Mouse (Mus musculus) limb, embryonic 10.5 days (tissue): ENCODE data around the gene Nek11. TPM values are rescaled to one million over a fixed set of nuclear protein-coding genes. Genes with fewer than 3 reads are reported as not detected.

Source experiments
- DNase-seq: peaks from one replicate; pipeline ENCODE4 v3.0.0-alpha.2; 2017; ENCODE audit warnings: low spot score
- H3K27ac ChIP-seq: fragments of 300-500 bp; sonication (generic); 2 replicates; pipeline ENCODE4 v1.5.1; 2016; ENCODE audit warnings: mild to moderate bottlenecking
- H3K27me3 ChIP-seq: fragments of 300-500 bp; sonication (generic); 2 replicates; pipeline ENCODE4 v1.6.1; 2016; ENCODE audit warnings: low read depth, mild to moderate bottlenecking; ENCODE audit not compliant: poor library complexity, severe bottlenecking
- H3K36me3 ChIP-seq: fragments of 300-500 bp; sonication (generic); 2 replicates; pipeline ENCODE4 v1.6.1; 2016; ENCODE audit warnings: mild to moderate bottlenecking, moderate library complexity
- H3K4me1 ChIP-seq: fragments of 300-500 bp; sonication (generic); 2 replicates; pipeline ENCODE4 v1.6.1; 2016
- H3K4me3 ChIP-seq: fragments of 300-500 bp; sonication (generic); 2 replicates; pipeline ENCODE4 v1.5.1; 2016; ENCODE audit warnings: mild to moderate bottlenecking, moderate library complexity
- H3K9me3 ChIP-seq: fragments of 300-500 bp; sonication (generic); replicated peaks from 2 replicates; pipeline ENCODE4 v1.6.1; 2016; ENCODE audit warnings: mild to moderate bottlenecking
- WGBS: fragments of 180-500 bp; shearing (Covaris S2); methylation state at CpG from one replicate; pipeline ENCODE4 v1.1.7; 2016; 5-methylcytosine and 5-hydroxymethylcytosine counted together
- polyA plus RNA-seq: library from polyadenylated mRNA; unstranded; fragments of >200 nt; fragmentation: Nextera tagmentation; extraction: Ambion mirVana; gene quantifications from 2 replicates; pipeline ENCODE4 v1.2.1, GENCODE M21; 2016

Nek11 gene
- polyA plus RNA-seq, 1 experiment from 2014 or later = 0.18 TPM

DNA sequence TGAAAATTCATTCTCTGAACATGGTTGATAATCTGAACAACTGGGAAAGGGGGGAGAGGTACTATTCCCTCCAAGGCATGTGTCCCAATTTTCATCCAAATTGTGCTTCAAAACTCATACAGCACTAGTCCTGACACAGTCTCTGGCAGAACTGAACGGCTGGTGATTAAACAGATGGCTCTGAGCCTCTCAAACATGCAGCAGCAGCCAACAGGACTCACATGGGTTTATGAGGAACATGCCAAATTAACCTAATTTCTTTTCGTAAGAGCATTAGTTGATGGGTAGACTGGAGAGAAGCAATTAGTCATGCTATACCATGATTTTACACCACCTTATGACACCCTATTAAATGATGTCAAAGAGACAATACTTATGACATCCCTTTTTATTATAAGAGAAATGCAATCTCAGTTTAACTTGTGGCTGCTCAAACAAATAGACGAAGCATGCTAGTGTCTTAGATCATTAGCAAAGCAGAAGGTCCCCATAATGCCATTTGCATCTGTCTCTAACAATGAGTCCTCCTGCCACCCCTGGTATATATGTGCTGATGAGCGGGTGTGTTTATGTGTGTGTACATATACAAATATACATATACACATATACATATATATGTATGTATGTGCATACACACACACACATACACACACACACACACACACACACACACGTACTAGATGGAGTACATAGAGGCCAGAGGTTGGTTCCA is 31.6 kb downstream of the Nek11 start:
- DNase-seq = no peak
- WGBS = 84% methylated on average over 5 of the region's 5 CpGs
- no peaks in the 10 kb centered on the region for H3K27me3 ChIP-seq
- H3K4me1 ChIP-seq = no peaks in the 10 kb centered on the region
- no peaks in the 10 kb centered on the region for H3K9me3 ChIP-seq
- H3K4me3 ChIP-seq = no peak overlapping the region
- no peak overlapping the region for H3K27ac ChIP-seq
- H3K36me3 ChIP-seq = no peaks in the 10 kb centered on the region

DNA sequence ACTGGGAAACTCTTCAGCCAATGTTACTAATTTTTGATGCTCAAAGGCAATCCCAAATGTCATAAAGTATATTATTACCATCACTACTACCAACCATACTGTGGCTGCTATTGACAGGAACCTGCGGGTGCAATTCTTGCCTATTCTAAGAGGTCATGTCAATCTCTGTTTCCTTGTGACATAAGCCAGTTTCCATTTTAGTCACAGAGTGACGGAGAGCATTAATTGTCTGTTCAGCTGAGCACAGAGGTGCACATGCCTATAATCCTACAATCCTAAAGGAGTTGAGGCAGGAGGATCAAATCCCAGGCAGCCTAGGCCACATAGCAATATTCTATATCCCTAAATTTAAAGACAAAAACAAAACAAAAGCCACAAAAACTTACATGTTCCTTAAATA is 33.1 kb downstream of the Nek11 start:
- Histone ChIP-seq H3K27ac (no peak overlapping the region), H3K36me3 (no peaks in the 10 kb centered on the region), H3K9me3 (no peaks in the 10 kb centered on the region), H3K4me3 (no peak overlapping the region), H3K27me3 (no peaks in the 10 kb centered on the region), H3K4me1 (no peaks in the 10 kb centered on the region)
- DNase-seq = no peak
- WGBS = 87% methylated on average over 2 of the region's 2 CpGs

DNA sequence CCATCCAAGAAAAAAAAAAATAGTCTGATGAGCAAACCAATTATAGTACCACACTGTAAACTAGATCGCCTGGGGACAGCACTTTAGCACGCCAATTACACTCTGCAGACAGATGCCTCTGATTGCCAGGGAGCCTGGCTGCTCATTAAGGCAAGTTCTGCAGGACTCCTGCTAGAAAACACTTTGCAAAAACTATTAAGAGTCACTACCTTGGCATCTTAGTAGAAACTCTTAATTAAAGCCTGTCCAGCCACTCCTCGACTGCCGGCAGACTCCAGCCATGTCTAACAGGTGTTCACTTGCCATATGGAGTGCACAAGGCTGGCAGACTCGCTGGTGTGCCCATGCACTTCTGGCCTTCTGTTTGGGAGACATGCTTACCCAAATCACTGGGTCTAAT is 46.3 kb downstream of the Nek11 start:
- DNase-seq = no peak
- Histone ChIP-seq H3K4me1 (no peaks in the 10 kb centered on the region), H3K27ac (no peak overlapping the region), H3K36me3 (no peaks in the 10 kb centered on the region), H3K4me3 (no peak overlapping the region), H3K27me3 (no peaks in the 10 kb centered on the region), H3K9me3 (no peaks in the 10 kb centered on the region)
- WGBS = 63% methylated on average over 5 of the region's 5 CpGs

DNA sequence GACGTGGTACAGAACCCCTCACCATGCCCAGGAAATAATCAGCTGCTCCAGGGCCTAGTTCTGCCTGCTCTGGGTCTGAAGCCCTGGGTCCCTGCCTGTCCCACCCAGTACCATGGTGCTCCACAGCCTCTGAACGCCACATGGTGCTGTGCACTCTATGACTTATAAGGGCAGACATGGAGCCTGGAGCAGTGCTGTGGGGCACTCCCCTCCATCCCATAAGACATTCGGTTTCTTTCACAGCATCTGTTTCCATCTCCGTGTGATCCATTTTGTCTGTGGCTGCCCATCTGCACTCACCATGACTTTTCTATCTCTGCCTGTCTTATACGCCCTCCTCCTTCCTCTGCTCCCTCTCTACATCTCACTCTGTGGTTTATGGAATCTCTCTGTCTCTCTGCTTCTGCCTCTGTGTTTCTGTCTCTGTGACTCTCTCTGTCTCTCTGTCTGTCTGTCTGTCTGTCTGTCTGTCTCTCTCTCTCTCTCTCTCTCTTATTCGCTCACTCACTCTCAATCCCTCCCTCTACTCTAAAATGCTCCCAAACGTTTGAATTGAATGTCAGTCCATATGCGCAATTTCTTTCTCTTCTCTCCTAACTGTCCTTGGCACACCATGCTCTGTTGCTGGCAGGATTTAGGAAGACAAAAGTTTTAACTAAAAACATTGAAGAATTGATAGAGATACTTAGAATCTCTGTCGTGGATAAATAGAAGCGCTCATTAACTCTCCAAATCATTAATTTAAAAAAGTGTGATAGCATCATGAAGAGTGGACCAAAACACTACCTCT is 46.9 kb downstream of the Nek11 start:
- Histone ChIP-seq H3K27ac (no peak overlapping the region), H3K36me3 (no peaks in the 10 kb centered on the region), H3K27me3 (no peaks in the 10 kb centered on the region), H3K9me3 (no peaks in the 10 kb centered on the region), H3K4me3 (no peak overlapping the region), H3K4me1 (no peaks in the 10 kb centered on the region)
- 79% methylated on average over 10 of the region's 10 CpGs for WGBS
- no peak for DNase-seq

DNA sequence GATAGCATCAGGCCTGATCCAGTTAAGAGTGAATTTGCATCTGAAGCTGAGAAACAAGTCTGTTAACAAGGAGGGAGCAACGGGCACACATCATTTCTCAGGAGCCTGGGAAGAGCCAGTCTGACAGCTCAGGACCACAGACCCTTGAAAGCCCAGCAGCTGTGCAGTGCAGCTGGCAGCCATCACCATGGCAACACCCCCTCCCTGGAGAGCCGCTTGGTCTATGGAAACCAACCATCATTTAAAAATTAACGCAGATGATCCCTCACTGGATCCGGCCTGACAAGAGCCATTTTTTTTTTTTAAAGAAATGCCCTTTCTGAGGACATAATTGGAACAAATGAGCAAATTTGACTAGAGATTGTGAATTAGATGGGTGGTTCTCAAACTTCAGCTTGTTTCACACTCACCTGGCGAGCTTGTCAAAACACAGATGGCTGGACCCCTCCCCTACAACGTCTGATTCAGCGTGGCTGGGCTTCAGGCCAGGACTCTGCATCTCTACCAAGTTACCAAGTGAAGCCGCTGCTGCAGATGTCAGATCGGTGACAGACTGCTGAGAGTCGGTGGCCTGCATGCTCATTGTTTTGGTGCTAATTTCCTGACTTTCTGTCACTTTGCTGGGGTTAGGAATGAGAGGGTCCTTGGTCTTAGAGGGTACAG is 52.2 kb downstream of the Nek11 start:
- Histone ChIP-seq H3K4me1 (no peaks in the 10 kb centered on the region), H3K27ac (no peak overlapping the region), H3K4me3 (no peak overlapping the region), H3K9me3 (no peaks in the 10 kb centered on the region), H3K27me3 (no peaks in the 10 kb centered on the region), H3K36me3 (no peaks in the 10 kb centered on the region)
- no peak for DNase-seq
- WGBS = 66% methylated on average over 10 of the region's 10 CpGs

DNA sequence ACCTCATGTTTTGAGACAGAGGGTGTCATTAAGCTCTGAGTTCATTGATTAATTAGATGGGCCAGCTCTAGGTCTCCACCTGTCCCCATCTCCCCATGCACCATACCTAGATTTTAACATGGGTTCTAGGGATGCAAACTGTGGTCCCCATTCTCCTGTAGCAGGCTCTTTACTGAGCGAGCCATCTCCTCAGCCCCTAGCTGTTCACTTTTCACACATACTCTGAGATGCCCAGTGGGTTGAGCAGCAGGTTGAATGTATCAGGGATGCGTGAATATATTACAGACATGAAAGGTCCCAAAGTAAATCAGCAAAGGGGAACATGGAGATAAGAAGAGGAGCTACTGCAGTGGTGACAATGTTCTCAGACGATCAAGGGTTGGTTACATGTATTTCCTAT is 52.8 kb downstream of the Nek11 start:
- 93% methylated on average over 3 of the region's 3 CpGs for WGBS
- Histone ChIP-seq H3K9me3 (no peaks in the 10 kb centered on the region), H3K36me3 (no peaks in the 10 kb centered on the region), H3K27me3 (no peaks in the 10 kb centered on the region), H3K4me3 (no peak overlapping the region), H3K4me1 (no peaks in the 10 kb centered on the region), H3K27ac (no peak overlapping the region)
- DNase-seq = no peak

DNA sequence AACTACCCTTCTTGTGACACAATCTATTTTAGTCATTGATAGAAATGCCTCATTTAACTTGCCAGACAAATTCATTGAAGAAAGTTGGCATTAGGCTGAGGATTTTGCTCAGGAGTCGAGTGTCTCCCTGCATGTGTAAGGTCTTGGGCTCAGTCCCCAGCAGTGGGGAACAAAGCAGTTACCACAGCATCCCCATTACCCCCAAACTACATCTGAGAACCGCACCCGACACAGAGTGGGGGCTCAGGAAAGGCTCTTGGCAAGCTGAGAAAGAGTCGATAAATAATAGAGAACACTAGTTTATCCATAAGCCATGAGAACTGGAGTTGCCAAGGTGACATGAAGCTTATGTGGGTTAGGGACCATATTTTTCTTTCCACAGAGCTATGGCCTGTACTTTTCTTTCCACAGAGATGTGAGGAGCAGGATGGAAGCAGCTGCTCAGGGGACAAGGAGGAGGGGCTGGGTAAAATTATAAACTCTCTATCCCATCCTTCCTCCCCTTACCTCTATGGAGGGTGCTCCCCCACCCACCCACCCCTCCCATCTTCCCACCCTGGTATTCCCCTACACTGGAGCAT is 62.8 kb downstream of the Nek11 start:
- no peaks in the 10 kb centered on the region for H3K36me3 ChIP-seq
- no peak overlapping the region for H3K27ac ChIP-seq
- no peaks in the 10 kb centered on the region for H3K4me1 ChIP-seq
- H3K27me3 ChIP-seq = no peaks in the 10 kb centered on the region
- no peak for DNase-seq
- H3K9me3 ChIP-seq = no peaks in the 10 kb centered on the region
- 84% methylated on average over 4 of the region's 4 CpGs for WGBS
- no peak overlapping the region for H3K4me3 ChIP-seq

DNA sequence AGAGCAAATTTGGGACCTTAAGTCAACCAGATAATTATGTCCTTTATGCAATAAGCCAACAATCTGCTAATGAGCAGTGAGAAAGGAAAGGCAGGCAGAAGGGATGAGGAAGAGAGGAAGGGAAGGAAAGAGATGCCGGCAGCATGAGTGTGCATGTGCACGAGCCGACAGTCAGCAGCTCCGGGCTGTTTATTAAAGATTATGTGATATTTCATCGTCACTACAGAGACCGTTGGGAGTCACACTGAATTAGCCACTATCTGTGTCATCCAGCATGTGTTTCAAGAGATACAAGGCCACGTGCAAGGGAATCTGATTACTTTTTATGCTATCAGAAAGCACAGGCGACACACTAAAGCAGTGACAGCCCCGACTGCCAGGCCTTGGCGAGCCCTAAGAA is 73.5 kb downstream of the Nek11 start:
- Histone ChIP-seq H3K4me1 (no peaks in the 10 kb centered on the region), H3K36me3 (no peaks in the 10 kb centered on the region), H3K27me3 (no peaks in the 10 kb centered on the region), H3K9me3 (no peaks in the 10 kb centered on the region), H3K4me3 (no peak overlapping the region), H3K27ac (no peak overlapping the region)
- DNase-seq = no peak
- WGBS = 94% methylated on average over 10 of the region's 10 CpGs

DNA sequence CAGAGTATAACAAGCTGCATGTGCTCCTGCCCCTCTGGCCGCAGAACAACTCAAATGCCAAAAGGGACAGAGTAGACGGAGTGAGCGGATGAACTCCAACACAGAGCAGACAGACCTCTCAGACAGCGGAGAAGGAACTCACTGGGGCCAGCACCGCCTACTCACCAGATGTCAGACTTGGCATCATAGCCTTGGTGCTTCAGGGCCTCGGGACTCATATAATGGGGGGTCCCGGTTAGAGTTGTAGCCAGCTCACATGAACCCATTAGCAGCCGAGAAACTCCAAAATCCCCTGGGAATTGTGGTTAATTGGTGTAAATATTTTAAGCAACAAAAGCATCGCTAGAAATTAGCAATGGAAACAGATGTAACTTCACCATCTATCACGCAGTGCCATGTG is 82.1 kb downstream of the Nek11 start:
- Histone ChIP-seq H3K27me3 (no peaks in the 10 kb centered on the region), H3K36me3 (no peaks in the 10 kb centered on the region), H3K4me3 (no peak overlapping the region), H3K27ac (no peak overlapping the region), H3K9me3 (no peaks in the 10 kb centered on the region), H3K4me1 (no peaks in the 10 kb centered on the region)
- no peak for DNase-seq
- WGBS = 83% methylated on average over 10 of the region's 10 CpGs

DNA sequence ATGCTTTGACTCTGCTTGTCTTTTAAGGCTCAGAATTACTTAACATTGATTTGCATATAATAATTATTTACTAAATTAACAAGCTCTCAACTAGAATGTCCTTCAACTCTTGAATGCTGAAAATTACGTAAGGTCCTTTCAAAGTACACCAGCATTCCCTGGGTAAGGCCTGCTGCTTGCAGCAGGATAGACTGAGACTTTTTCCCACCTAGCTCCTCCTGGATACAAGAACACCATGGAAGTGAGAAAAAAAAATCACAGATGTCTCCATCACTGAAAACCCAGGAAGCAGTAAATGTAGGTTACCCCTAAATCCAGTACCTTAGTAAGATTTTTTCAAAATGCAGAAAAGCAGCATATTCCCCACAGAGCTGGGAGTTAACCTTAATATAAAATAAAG is 82.6 kb downstream of the Nek11 start:
- no peak overlapping the region for H3K4me3 ChIP-seq
- H3K27ac ChIP-seq = no peak overlapping the region
- no peaks in the 10 kb centered on the region for H3K4me1 ChIP-seq
- WGBS = 88% methylated on average over 1 of the region's 1 CpGs
- H3K36me3 ChIP-seq = no peaks in the 10 kb centered on the region
- DNase-seq = no peak
- H3K27me3 ChIP-seq = no peaks in the 10 kb centered on the region
- H3K9me3 ChIP-seq = no peaks in the 10 kb centered on the region

DNA sequence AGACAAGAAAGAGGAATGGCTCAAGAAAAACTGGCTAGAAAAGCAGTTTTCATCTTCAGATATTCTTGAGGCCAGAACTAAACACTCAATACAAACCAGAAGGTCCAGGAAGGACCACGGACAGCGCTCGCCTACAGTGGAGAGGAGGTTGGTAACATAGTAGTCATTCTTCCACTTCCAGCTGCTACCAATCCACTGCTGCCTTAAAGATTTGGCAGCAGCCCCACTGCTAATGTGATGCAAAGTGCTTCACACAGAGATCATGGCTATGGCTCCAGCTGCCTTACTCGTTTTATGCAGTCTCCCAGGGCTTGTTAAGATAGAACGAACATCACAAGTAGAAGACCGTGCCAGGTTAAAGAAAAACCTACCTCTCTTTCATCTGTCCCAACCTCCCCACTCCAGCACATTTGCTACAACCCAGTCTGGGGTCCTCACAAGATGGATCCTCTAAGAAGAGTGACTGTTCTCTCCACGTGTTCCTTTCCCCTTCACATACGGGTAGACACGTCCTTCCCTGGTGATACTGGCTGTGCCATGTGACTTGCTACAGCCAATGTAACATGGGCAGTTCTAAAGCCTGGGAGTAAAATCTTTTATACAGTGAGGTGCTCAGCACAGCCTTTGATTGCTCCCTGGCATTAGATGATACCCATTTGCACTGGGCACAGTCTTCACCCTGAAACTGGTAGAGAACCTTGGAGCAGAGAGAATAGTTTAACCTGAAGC is 85.6 kb downstream of the Nek11 start:
- H3K36me3 ChIP-seq = no peaks in the 10 kb centered on the region
- no peaks in the 10 kb centered on the region for H3K4me1 ChIP-seq
- WGBS = 47% methylated on average over 9 of the region's 9 CpGs
- H3K4me3 ChIP-seq = no peak overlapping the region
- no peaks in the 10 kb centered on the region for H3K27me3 ChIP-seq
- no peaks in the 10 kb centered on the region for H3K9me3 ChIP-seq
- peak; percentile 57 for DNase-seq
- no peak overlapping the region for H3K27ac ChIP-seq

DNA sequence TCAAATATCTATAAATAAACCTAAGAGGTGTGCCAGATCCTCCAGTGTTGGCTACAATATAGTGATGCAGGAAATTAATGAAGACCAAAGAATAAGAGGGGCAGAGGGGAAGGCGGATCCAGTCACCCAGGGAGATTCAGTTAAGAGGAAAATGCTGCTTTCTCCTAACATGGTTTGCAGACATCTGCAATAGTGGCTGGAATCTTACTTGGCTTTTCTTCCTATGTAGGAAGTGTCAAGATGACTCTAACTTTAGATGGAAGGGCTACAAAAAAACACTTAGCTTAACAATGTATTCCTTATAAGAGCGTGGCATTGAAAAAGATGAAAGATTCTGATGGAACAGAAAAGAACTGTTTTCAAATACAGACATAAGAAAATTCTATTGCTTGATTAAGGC is 89.3 kb downstream of the Nek11 start:
- no peaks in the 10 kb centered on the region for H3K4me1 ChIP-seq
- H3K27me3 ChIP-seq = no peaks in the 10 kb centered on the region
- no peak overlapping the region for H3K27ac ChIP-seq
- H3K36me3 ChIP-seq = no peaks in the 10 kb centered on the region
- no peaks in the 10 kb centered on the region for H3K9me3 ChIP-seq
- H3K4me3 ChIP-seq = no peak overlapping the region
- no peak for DNase-seq
- 85% methylated on average over 2 of the region's 2 CpGs for WGBS
